Mouse (Mus musculus) neutrophil, adult 5-6 weeks (primary cell): ENCODE results near the gene 4921511C20Rik. TPM values are rescaled to one million over a fixed set of nuclear protein-coding genes. Genes with fewer than 3 reads are reported as not detected.

Experiments used
- ATAC-seq: fragments of 151-379, 151-347 bp; 2 replicates; pipeline ENCODE4 v1.8.0; 2017; ENCODE audit warnings: mild to moderate bottlenecking, moderate TSS enrichment; ENCODE audit not compliant: insufficient number of reproducible peaks, poor library complexity, low FRiP score, severe bottlenecking; ENCODE audit errors: extremely low read depth
- total RNA-seq: library from RNA; stranded (forward); fragments of 200-1000 nt; gene quantifications from 2 replicates; pipeline ENCODE4 v1.2.3, GENCODE M21; 2017

4921511C20Rik gene
- total RNA-seq: not detected in 2 replicates

GRCm38 (mm10) chrX:127393993-127394392 is at the start of gene 4921511C20Rik:
Gene 4921511C20Rik, plus strand, starts transcription at chrX:127394293.
- no peak for ATAC-seq
